Mouse (Mus musculus) stomach, postnatal 0 days (tissue): Measurements from ENCODE around the gene Sgcg.

Experiments used
- CTCF ChIP-seq: IDR thresholded peaks from 2 replicates; pipeline ENCODE4 v1.5.1; 2016; ENCODE audit warnings: antibody characterized with exemption, low read depth, mild to moderate bottlenecking, moderate library complexity
- EP300 ChIP-seq: optimal IDR thresholded peaks from 2 replicates; pipeline ENCODE3; 2016; ENCODE audit warnings: antibody characterized with exemption

DNA sequence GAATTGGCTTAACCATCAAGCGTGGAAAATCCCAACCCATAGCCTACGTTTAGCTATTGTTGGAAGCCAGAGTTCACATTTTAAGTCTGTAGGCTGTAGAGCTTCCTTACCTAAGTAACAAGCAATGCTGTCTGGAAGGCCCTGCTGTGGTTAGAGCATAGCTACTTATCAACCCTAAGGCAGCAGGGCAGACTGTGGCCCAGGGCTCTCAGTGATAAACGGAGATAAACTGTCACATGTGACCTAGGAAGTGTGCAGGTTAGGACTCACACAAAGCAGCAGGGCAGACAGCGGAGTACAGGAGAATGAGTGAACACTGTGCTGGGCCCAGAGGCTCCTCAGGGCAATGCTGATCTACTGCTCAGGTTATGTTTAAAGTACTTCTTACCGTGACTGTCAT is 28.5 kb downstream of the Sgcg start:
- TF ChIP-seq EP300 (no peak), CTCF (no peak)
